Comparison of ENCODE assay signal across 14 mouse cellular contexts in genomic region chr1:184846973-184847372, GRCm38 (mm10). TPM values are rescaled to one million over a fixed set of nuclear protein-coding genes. Genes with fewer than 3 reads are reported as not detected.
DNase-seq lines count a peak whose midpoint lies in the region; ATAC-seq and TF ChIP-seq lines count a peak whose summit lies in the region.
"Had no signal": no experiment of that assay in that cellular context is flagged by ENCODE, and none has a peak within 500 bp of the region (broad histone marks: within the 10 kb centered on the region; RNA-seq: fewer than 3 reads in every experiment).

No protein-coding gene starts in this region.

- peaks cover 2 to 25% of the 10 kb centered on the region in 2 experiments for H3K4me1 ChIP-seq in heart, embryonic 14.5 days (ENCODE audit: control insufficient read depth in 2 of 2, insufficient read depth in 2 of 2, low read length in 2 of 2)
- peaks cover 53% of the 10 kb centered on the region for H3K4me1 ChIP-seq in megakaryocyte, embryonic 14.5 days
- H3K4me1 ChIP-seq in liver, embryonic 11.5 days (replicated peaks; ENCODE audit: control insufficient read depth, insufficient read depth, low read length): peaks cover 37% of the 10 kb centered on the region
- H3K4me1 ChIP-seq in stomach, postnatal 0 days (replicated peaks; ENCODE audit: control insufficient read depth, insufficient read depth): peaks cover 11% of the 10 kb centered on the region

- H3K4me3 ChIP-seq in heart, embryonic 14.5 days (ENCODE audit: control insufficient read depth in 1 of 2, insufficient read depth in 1 of 2, low read depth in 1 of 2, low read length in 2 of 2): no peak overlapping the region
- H3K4me3 ChIP-seq in megakaryocyte, embryonic 14.5 days (replicated peaks): peak overlapping the region; percentile 100
- peak overlapping the region; percentile 91 for H3K4me3 ChIP-seq in liver, embryonic 11.5 days (ENCODE audit: low read depth, low read length)
- no peak overlapping the region for H3K4me3 ChIP-seq in stomach, postnatal 0 days (ENCODE audit: low read depth, low read length)

- no peaks in the 10 kb centered on the region for H3K9me3 ChIP-seq in heart, embryonic 14.5 days (ENCODE audit: control insufficient read depth, low read length)
- H3K9me3 ChIP-seq in megakaryocyte, embryonic 14.5 days: no peaks in the 10 kb centered on the region
- no peaks in the 10 kb centered on the region for H3K9me3 ChIP-seq in liver, embryonic 11.5 days (ENCODE audit: control insufficient read depth, low read length)
- H3K9me3 ChIP-seq in stomach, postnatal 0 days (ENCODE audit: control insufficient read depth, low read length): no peaks in the 10 kb centered on the region
- H3K9me3 ChIP-seq: limb, embryonic 13.5 days; midbrain, embryonic 15.5 days had no signal

- no peak for TF ChIP-seq EP300 in stomach, postnatal 0 days (optimal IDR thresholded peaks at IDR 0.05)

- H3K27ac ChIP-seq in heart, embryonic 14.5 days (replicated peaks in 1 of 2; ENCODE audit: control insufficient read depth in 1 of 2, insufficient read depth in 1 of 2, low read depth in 2 of 2, low read length in 2 of 2): no peak overlapping the region
- peak overlapping the region; percentile 86 for H3K27ac ChIP-seq in liver, embryonic 11.5 days (ENCODE audit: low read depth, low read length)
- H3K27ac ChIP-seq in stomach, postnatal 0 days (replicated peaks): no peak overlapping the region
- H3K27ac ChIP-seq: limb, embryonic 13.5 days; midbrain, embryonic 15.5 days had no signal

- H3K27me3 ChIP-seq in heart, embryonic 14.5 days (ENCODE audit: control insufficient read depth, insufficient read depth, low read length): no peaks in the 10 kb centered on the region
- no peaks in the 10 kb centered on the region for H3K27me3 ChIP-seq in megakaryocyte, embryonic 14.5 days (replicated peaks)
- H3K27me3 ChIP-seq in liver, embryonic 11.5 days (replicated peaks; ENCODE audit: control insufficient read depth, insufficient read depth, low read length): no peaks in the 10 kb centered on the region
- H3K27me3 ChIP-seq in stomach, postnatal 0 days (ENCODE audit: control insufficient read depth, insufficient read depth, low read length): no peaks in the 10 kb centered on the region

- H3K4me2 ChIP-seq in heart, embryonic 14.5 days (ENCODE audit: low read length): peak overlapping the region; percentile 82
- H3K4me2 ChIP-seq in liver, embryonic 11.5 days: peak overlapping the region; percentile 95
- H3K4me2 ChIP-seq in stomach, postnatal 0 days (replicated peaks; ENCODE audit: low read depth): peak overlapping the region; percentile 86

- 68% methylated on average over 3 of the region's 3 CpGs for whole genome bisulfite sequencing in heart, embryonic 14.5 days
- 26% methylated on average over 3 of the region's 3 CpGs for WGBS in liver, embryonic 11.5 days
- whole genome bisulfite sequencing in stomach, postnatal 0 days: 35% methylated on average over 3 of the region's 3 CpGs

- H3K36me3 ChIP-seq in heart, embryonic 14.5 days (ENCODE audit: control insufficient read depth, insufficient read depth, low read length): no peaks in the 10 kb centered on the region
- peaks cover 5% of the 10 kb centered on the region for H3K36me3 ChIP-seq in megakaryocyte, embryonic 14.5 days (replicated peaks; ENCODE audit: low read length)
- no peaks in the 10 kb centered on the region for H3K36me3 ChIP-seq in liver, embryonic 11.5 days (ENCODE audit: control insufficient read depth, insufficient read depth, low read length)
- no peaks in the 10 kb centered on the region for H3K36me3 ChIP-seq in stomach, postnatal 0 days (ENCODE audit: control insufficient read depth, insufficient read depth, low read length)
- H3K36me3 ChIP-seq: limb, embryonic 13.5 days; midbrain, embryonic 15.5 days had no signal

- ATAC-seq in heart, embryonic 14.5 days (ENCODE audit: insufficient number of reproducible peaks, insufficient read depth, low FRiP score, low read depth): no peak
- ATAC-seq in megakaryocyte, adult 5-6 weeks (ENCODE audit: poor library complexity, severe bottlenecking): no peak
- ATAC-seq in liver, embryonic 11.5 days (replicated peaks; ENCODE audit: low FRiP score): peak; percentile 73
- ATAC-seq in stomach, postnatal 0 days (ENCODE audit: low FRiP score, low TSS enrichment): no peak
- no peak for ATAC-seq in CD4-positive, CD25-positive, alpha-beta regulatory T cell, adult 4 months

- 0 out of 2 replicates have a peak overlapping the region, but pooled peaks have one; percentile 84 for H3K9ac ChIP-seq in heart, embryonic 14.5 days (ENCODE audit: low read length)
- H3K9ac ChIP-seq in liver, embryonic 11.5 days (ENCODE audit: low read depth, low read length): peak overlapping the region; percentile 95
- no peak overlapping the region for H3K9ac ChIP-seq in stomach, postnatal 0 days (ENCODE audit: low read length)

- TF ChIP-seq CTCF in stomach, postnatal 0 days (IDR thresholded peaks at IDR 0.05; ENCODE audit: low read depth): no peak

- no peak for DNase-seq in heart, adult 18-20 months
- DNase-seq in liver, embryonic 11.5 days (ENCODE audit: low spot score): no peak
- no peak for DNase-seq in stomach, postnatal 0 days (ENCODE audit: low spot score)
- DNase-seq in left cerebral cortex, adult 9 months (ENCODE audit: low spot score in 2 of 2): no peak
- DNase-seq: cerebellum, postnatal 14 days; thymus, postnatal 25 days had no signal

RNA-seq across cellular contexts. Expression of gene Marc2, which starts 0.7 kb away (rescaled TPM):
- polyA plus RNA-seq in heart, embryonic 14.5 days (2014; fragmentation: Nextera tagmentation; extraction: Ambion mirVana): 144 and 148 TPM in 2 replicates
- total RNA-seq in heart, adult 18-20 months (2021): 100 to 1,000 TPM; 137 to 145 TPM
- 70.7 and 111 TPM in 2 replicates for polyA plus RNA-seq in megakaryocyte, embryonic 14.5 days (2012; ENCODE audit: insufficient read depth, low replicate concordance)
- total RNA-seq in megakaryocyte, adult 5-6 weeks (2015): 141 and 187 TPM in 2 replicates
- 52.3 and 73.3 TPM in 2 replicates for total RNA-seq in megakaryocyte, adult 5-6 weeks (2017)
- polyA plus RNA-seq in liver, embryonic 11.5 days (2014; fragmentation: Nextera tagmentation; extraction: Ambion mirVana): 240 and 250 TPM in 2 replicates
- 197 and 217 TPM in 2 replicates for polyA plus RNA-seq in stomach, postnatal 0 days (2015; fragmentation: Nextera tagmentation; extraction: Ambion mirVana)
- polyA plus RNA-seq in CD4-positive, CD25-positive, alpha-beta regulatory T cell, adult 4 months (2017; shearing (Covaris generic)): 10 to 100 TPM; 10.7 to 32.3 TPM

RNA-seq across cellular contexts. Expression of gene Marc1, which starts 35.9 kb away (rescaled TPM):
- polyA plus RNA-seq in heart, embryonic 14.5 days (2014; fragmentation: Nextera tagmentation; extraction: Ambion mirVana): not detected in 2 replicates
- under 1 TPM in 1 of 2 experiments, not detected in 1; 0.21 TPM for total RNA-seq in heart, adult 18-20 months (2021)
- not detected in 2 replicates for polyA plus RNA-seq in megakaryocyte, embryonic 14.5 days (2012; ENCODE audit: insufficient read depth, low replicate concordance)
- 0.62 TPM in 1 of 2 replicates, not detected in the other for total RNA-seq in megakaryocyte, adult 5-6 weeks (2015)
- 0.37 TPM in 1 of 2 replicates, not detected in the other for total RNA-seq in megakaryocyte, adult 5-6 weeks (2017)
- 3.9 and 5.1 TPM in 2 replicates for polyA plus RNA-seq in liver, embryonic 11.5 days (2014; fragmentation: Nextera tagmentation; extraction: Ambion mirVana)
- 0.32 and 0.65 TPM in 2 replicates for polyA plus RNA-seq in stomach, postnatal 0 days (2015; fragmentation: Nextera tagmentation; extraction: Ambion mirVana)
- polyA plus RNA-seq in CD4-positive, CD25-positive, alpha-beta regulatory T cell, adult 4 months (2017; shearing (Covaris generic)): under 1 TPM in 1 of 2 experiments, not detected in 1; 0.44 TPM
- total RNA-seq: hematopoietic stem cell, adult 5-6 weeks had no signal
- polyA plus RNA-seq: midbrain, embryonic 15.5 days had no signal

RNA-seq across cellular contexts. Expression of gene C130074G19Rik, which starts 36.0 kb away (rescaled TPM):
- polyA plus RNA-seq in heart, embryonic 14.5 days (2014; fragmentation: Nextera tagmentation; extraction: Ambion mirVana): 1.3 and 1.5 TPM in 2 replicates
- 10 to 100 TPM; 13.9 to 15.4 TPM for total RNA-seq in heart, adult 18-20 months (2021)
- polyA plus RNA-seq in megakaryocyte, embryonic 14.5 days (2012; ENCODE audit: insufficient read depth, low replicate concordance): not detected in 2 replicates
- not detected in 2 replicates for total RNA-seq in megakaryocyte, adult 5-6 weeks (2015)
- total RNA-seq in megakaryocyte, adult 5-6 weeks (2017): not detected in 2 replicates
- polyA plus RNA-seq in liver, embryonic 11.5 days (2014; fragmentation: Nextera tagmentation; extraction: Ambion mirVana): 1.9 and 2.0 TPM in 2 replicates
- polyA plus RNA-seq in stomach, postnatal 0 days (2015; fragmentation: Nextera tagmentation; extraction: Ambion mirVana): 1.9 TPM in 2 replicates
- polyA plus RNA-seq in CD4-positive, CD25-positive, alpha-beta regulatory T cell, adult 4 months (2017; shearing (Covaris generic)): not detected
- polyA plus RNA-seq: C2C12 had no signal

Comparison
In these comparisons a context has a peak if more than half of its experiments do, and no peak if none do; other contexts are left out.
1. H3K4me3 ChIP-seq: peak in megakaryocyte, embryonic 14.5 days (single experiment) and liver, embryonic 11.5 days (single experiment); none in heart, embryonic 14.5 days (0 of 2) and stomach, postnatal 0 days (single experiment).
2. Peak in every context shown above with its lines, with median percentiles within 50 percentile points of each other: H3K4me2 ChIP-seq.